Mouse (Mus musculus) neural tube, embryonic 10.5 days (tissue): ENCODE data around the gene Pde3a.
A peak's percentile ranks its signal among the peaks of the same experiment; 100 is the strongest.

Experiments
- DNase-seq: peaks from one replicate; pipeline ENCODE4 v3.0.0-alpha.2; 2017; ENCODE audit warnings: low spot score; ENCODE audit errors: extremely low spot score

Pde3a gene

GRCm38 (mm10) chr6:141395926-141396325 is 146.9 kb downstream of the Pde3a start:
- DNase-seq: no peak

GRCm38 (mm10) chr6:141399411-141399810 is 150.3 kb downstream of the Pde3a start:
- no peak for DNase-seq

DNA sequence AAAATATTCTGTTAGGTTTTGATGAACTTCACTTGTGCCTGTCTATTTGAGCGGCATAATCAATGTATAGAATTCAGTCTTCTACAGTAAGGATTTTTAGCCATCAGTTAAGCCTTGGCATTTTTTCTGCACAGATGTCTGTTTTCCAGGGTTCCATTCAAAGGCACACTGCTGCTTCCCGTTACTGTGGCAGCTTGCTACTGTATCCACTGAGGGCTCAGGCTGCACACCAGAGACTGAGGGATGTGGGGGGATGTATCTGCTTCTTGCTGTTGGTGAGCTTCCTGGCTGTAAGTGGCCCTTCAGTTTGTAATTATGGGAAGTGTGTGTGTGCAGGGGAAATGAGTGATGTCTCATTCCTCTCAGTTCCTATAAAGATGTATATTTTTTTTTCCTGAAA is 154.9 kb downstream of the Pde3a start:
- no peak for DNase-seq

DNA sequence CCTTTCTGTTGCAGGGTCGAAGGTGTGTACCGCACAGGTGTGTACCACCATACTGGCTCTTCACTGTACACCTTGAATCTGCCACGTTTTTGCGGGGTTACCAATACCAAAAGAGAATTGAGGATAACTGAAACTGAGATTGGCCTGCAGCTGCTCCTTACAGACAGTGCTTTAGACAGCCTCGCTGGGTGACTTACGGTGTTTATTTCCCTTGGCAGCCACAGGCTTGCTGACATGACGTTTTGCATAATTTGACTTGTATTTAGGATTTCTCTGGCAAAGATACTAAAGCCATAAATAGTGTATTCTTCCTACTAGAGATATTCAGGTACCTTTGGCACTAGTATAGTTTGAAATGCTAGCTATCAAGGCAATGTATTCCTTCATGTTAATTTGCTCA is 155.6 kb downstream of the Pde3a start:
- no peak for DNase-seq

DNA sequence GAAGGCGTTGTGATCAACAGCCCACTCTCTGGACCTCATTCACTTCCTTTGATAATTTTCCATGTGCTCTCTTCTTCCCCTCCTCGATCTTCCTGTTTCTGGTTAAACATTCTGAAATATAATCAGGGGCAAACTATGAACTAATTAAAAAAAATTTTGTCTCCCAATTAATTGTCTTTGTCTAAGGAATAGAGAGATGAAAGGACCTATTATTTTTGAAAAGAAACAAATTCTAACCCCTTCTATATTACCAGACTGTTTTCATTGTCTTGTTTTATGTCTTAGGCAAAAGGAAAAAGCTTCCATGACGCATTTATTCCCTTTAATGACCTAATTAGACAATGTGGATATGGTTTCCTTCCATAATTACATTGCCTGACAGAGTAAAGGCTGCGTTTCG is 156.4 kb downstream of the Pde3a start:
- no peak for DNase-seq

DNA sequence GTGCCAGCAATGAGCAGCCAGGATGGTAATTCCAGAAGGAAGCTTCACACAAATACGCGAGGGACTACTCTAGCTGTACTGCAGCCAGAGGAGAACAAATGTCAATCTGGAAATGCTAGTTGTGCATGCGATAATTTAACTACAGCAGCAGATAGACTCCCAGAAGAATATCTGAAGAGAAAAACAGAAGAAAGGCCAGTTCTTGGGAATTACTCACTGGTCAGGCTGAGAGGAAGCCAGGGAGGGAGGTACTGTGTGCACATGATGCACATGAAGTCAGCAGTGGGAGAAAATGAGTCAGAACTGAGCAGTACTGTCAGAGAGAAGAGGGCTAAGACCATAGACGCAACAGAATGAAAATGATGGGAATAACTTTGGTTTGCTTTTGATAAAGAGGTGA is 159.7 kb downstream of the Pde3a start:
- DNase-seq: no peak

DNA sequence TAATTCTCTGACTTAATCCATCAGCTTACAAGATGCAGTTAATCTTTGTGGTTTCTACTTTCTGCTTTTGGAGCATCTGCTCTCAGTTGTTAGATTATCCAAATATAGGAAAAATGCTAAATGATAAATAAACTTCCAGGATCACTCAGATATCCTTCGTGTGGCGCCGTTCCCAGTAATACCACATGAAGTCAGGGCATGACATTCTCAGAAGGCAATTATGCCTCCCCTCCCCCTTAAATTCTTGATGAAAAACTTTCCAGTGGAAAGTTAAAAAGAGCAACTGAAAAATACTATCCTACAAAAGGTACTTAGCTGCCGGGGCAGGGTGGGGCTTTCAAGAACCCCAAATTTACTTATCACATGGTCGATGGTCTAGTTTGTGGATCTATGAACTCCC is 161.8 kb downstream of the Pde3a start:
- DNase-seq: no peak

DNA sequence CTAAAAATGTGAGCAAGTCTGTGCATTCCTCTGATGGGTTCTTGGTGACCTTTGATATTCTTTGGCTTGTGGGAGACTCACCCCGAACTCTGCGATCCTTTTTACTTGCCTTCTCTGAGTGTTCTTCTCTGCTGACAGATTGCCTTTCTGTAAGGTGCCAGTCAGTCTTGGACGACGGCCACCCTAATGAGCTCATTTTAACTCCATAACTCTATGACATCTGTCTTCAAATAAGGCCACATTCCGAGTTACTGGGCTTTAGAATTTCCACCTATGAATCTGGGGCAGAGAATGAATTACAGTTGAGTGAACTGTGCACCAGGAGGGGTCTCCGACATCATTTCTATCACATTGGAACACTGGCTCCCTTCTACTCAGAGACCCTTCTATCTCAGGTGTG is 176.0 kb downstream of the Pde3a start:
- no peak for DNase-seq

GRCm38 (mm10) chr6:141428587-141428986 is 179.5 kb downstream of the Pde3a start:
- no peak for DNase-seq

- no peak for DNase-seq
Measured at GRCm38 (mm10) chr6:141430134-141430533, 181.1 kb downstream of the Pde3a start.

DNA sequence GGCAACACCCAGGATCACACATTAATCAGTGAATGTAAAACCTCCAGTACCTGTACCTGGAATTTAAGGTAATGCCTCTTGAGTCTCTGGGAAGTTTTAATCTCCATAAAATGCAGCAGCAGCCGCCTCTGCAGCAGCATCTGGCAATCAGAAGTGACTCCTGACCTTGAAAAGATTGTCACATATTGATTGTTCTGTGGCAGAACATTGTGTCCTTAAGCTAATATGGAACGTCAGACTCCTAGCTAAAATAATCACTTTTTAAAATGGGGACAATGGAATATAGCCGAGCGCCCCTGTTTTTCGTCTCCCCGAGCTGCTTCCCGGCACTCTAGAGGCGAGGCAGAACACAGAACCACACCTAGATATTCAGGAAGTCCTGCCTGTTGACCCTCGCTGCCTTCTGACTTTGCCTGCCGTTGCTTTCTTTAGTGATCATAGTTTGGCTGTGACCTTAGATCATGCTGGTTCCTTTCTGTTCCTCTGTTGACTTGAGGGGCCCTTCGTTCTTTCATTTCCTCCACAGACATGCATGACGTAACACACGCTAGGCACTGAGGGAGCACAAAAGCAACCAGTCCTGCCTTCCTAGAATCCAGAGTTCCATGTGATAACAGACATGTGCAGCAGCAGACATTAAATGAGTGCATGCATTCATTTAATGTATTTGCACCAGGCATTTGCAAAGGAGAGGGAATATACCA is 183.4 kb downstream of the Pde3a start:
- no peak for DNase-seq

DNA sequence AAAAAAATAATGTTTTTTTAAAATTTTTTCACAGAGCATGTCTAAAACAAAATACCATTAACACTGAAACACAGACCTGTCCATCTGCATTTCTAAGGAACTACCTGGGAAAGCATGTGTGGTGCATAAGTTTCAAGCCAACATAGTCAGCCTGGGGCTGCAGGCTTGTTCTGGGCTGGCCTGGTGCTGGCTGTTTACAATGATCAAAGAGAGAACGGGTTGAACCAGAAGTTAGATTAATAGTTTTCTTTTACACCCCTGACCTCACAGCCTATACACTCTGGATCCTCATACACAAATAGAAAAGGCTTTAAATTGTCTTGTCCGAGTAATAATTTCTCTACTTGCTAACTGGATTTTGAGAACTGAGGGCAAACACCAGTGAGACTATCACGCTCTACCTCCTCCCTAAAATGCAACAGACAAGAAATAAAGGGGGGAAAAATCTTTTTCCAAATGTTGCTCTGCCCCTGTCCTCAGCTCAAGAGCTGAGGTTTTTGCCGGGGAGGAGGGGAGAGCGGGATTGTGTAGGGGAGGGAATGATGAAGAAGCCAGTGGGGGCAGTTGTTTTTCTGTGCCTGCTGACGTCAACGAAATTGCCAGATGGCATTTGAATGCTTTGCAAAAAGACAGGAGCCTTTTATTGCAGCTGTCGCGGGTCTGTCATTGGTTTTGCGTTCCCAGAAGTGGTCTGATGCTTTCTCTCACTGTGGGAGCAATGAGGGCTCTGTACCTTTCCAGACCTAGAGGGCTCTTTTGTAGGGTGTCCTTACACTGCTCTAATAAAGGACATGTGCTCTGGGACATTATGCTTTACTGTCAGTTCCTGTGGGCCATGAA is 185.1 kb downstream of the Pde3a start:
- peak; percentile 50 for DNase-seq

GRCm38 (mm10) chr6:141435160-141435559 is 186.1 kb downstream of the Pde3a start:
- no peak for DNase-seq

GRCm38 (mm10) chr6:141439965-141440364 is 190.9 kb downstream of the Pde3a start:
- DNase-seq: no peak

- DNase-seq: peak; percentile 53
Measured at GRCm38 (mm10) chr6:141447547-141447946, 198.5 kb downstream of the Pde3a start.

GRCm38 (mm10) chr6:141448886-141449285 is 199.8 kb downstream of the Pde3a start:
- no peak for DNase-seq

DNA sequence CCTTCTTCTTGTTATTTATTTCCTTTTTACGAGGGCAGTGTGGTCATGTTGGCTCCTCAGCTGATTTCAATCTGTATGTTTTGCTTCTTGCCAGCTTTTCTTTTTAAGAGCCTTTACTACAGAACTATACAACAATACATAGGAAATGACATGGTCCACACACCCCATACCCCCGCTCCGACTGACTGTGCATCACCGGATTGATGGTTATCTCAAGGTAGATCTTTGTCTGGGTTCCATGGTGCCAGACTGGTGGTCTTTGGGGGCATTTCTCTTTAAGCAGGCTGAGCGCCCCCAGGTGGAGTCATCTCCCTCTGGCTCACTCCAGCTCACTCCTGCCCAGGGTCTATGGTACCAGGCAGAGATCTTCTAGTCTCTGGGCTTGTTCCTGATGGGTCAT is 206.3 kb downstream of the Pde3a start:
- DNase-seq: no peak

DNA sequence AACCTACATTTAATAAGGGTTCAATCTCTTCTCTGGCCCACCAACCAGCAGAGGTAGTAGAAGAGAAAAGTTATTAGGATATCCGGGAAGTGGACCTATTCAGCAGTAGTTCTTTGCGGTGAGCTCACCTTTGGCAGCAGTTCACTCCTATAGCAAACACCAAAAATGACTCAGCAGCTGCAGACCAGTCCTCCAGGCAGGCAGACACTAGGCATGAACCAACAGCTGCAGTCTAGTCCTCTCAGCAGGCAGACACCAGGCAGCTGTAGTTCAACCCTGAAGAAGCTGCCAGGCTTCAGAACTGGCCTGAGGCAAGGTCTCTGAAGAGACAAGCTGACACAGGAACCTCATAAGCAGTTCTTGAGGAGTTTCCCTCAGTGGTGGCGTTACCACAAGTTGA is 207.5 kb downstream of the Pde3a start:
- DNase-seq: no peak

GRCm38 (mm10) chr6:141470251-141470650 is 221.2 kb downstream of the Pde3a start:
- DNase-seq: no peak

DNA sequence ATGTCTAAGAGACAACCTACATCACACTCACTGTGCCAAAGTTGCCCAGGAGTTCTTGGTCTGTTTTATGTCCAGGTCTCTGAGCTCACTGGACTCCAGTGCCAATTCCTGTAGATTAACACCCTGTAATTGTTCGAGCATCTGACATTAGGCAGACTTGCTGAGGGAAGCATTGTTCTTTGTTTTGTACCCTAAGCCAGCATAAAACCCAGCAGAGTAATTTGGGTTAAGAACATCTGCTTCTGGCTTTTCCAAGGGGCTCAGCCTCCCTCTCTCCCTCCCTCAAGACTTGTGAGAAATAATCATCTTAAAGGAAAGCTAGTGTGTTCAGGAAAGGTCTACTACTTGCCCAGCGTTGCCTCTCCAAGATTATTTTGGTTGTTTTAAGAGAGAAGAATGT is 225.2 kb downstream of the Pde3a start:
- no peak for DNase-seq

DNA sequence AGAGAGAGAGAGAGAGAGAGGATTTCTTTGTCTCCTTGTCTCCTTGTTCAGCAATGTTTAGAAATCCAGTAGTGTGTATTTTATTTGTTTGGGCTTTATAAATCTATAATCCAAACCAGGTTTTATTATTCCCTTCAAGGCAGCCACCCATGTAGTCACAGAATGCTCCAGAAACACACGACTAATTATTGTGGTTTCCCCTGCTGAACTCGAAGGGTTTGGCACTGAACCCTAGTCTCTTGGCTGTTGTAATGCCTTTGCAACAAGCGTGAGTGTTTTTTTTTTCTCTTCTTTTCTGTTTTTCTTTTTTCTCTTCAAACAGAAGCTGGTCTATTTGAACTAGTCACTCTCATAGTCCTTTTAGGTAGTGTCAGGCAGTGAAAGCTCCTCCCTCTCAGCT is 225.6 kb downstream of the Pde3a start:
- no peak for DNase-seq

DNA sequence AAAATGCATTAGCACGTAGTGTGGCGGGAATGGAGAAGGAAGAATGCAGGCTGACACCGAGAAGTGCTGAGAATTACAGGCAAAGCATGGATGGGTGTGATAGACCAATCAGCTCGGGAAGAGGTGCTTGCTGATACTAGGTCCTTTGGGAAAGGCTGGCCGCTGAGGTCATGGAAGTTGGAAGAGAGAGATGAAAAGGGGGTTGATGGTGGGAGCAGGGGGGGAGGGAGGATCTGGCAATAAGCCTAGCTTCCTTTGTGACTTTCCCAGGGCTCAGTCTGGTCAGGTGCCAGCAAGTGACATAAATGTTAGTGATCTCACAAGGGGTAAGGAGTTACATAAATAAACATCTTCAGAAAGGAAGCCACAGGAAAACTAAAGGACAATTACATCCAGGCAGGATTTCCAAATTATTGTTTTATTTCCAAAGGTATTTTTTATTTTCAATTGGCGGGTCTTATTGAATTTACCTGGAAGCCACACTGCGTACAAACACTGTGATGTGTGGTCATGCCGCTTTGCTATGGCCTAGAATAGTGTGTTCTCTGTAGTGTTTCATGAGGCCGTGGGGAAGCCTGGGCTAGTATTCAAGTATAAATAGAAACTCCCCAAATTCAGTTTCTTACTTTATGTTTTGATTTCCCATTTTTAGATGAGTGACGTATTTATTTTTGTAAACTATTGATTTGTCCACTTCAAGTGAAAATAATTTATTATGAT is 236.4 kb downstream of the Pde3a start:
- no peak for DNase-seq
